Mouse (Mus musculus) liver, adult 2 months (tissue): ENCODE measurements around the gene Trim12c.

Source experiments
- CTCF ChIP-seq: fragments of 200-500 bp; IDR thresholded peaks from 2 replicates; pipeline ENCODE4 v1.5.1; 2011; ENCODE audit warnings: low read depth, low read length, control low read depth
- POLR2A ChIP-seq: fragments of 200-500 bp; IDR thresholded peaks from 2 replicates; pipeline ENCODE4 v1.6.1; 2011; ENCODE audit warnings: low read length, control low read depth; ENCODE audit not compliant: insufficient read depth; ENCODE audit errors: extremely low read depth

DNA sequence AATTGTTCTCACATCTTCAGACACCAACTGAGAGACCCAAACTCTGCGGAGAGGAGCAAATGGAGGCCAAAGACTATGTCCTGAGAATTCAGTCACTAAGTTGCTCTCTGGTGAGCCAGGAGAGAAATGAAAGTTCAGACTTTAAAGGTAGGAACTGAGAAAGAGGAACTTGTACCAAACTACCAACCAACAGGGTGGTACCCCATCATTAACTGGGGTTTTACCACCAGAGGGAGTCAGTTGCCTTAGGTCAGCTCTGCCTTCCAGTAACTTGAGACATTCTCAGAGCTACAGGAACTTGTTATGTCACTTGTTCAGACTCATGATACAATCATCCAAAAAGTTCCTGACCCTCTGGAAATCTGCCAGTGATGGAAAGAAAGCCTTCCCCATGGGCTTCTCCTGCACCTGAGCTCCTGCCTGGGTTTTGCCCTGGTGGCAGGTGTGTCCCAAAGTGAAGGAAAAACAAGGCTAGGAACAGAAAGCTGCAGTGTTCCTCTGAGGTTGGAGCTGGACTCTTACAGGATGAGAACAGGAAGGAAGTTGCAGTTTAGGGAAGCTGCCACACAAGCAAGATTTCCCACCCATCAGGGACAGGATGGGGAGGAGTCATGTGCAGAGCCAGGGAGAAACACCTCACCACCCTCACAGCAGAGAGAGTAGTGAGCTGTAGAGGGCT, 16.7 kb upstream of the Trim12c start, which contains the start of gene Trim30b:
- TF ChIP-seq CTCF (no peak), POLR2A (no peak)
